Mouse (Mus musculus): Measurements from ENCODE around the gene Fam184a. TPM values are rescaled to one million over a fixed set of nuclear protein-coding genes. Genes with fewer than 3 reads are reported as not detected.

The Fam184a gene
- polyA plus RNA-seq, 1 experiment from 2014 or later, result 12.0 TPM

DNA sequence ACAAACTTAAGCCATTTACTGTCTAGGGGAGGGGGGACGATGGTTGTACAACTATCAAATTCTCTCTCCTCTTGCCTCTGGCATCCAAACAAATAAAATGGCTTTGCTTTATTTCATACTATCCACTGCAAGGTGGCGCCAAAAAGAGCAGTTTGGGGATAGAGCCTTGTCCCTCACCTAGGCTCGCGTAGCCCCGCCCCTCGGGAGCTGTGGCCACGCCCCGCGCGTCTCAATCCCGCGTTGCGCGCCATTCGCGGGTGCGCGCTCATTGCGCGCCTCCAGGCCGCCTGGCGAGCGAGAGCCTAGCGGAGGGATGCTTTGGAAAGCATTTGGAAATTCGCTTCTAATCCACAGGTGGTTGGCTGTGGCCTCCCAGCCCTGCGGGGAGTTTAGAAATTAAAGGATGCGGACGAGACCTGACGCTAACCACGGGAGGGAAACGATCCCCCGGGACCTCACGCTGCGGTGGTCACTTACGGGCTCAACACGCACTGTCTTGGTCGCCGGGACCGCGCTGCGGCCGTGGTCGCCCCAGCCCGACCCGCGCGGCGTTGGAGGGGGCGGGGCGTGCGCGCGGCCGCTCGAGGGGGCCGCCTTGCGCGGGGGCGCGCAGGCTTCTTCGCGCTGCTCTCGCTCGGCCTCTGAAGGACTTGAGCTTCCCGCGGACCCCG lies 121.5 kb downstream of the Fam184a start:
- peak; percentile 82 for ATAC-seq (ENCODE audit: low FRiP score, low read depth)
- H3K4me3 ChIP-seq, result peak overlapping the region; percentile 86
- no peaks in the 10 kb centered on the region for H3K9me3 ChIP-seq
- peak overlapping the region; percentile 58 for H3K9ac ChIP-seq
- H3K27me3 ChIP-seq, result no peaks in the 10 kb centered on the region
- WGBS, result under 1% methylated on average over 61 of the region's 67 CpGs
- peak overlapping the region; percentile 88 for H3K27ac ChIP-seq (replicated peaks)
- 0 out of 2 replicates have a peak, but pooled peaks cover 7% of the 10 kb centered on the region for H3K4me1 ChIP-seq (replicated peaks)
- no peaks in the 10 kb centered on the region for H3K36me3 ChIP-seq
- H3K4me2 ChIP-seq, result peak overlapping the region; percentile 56

DNA sequence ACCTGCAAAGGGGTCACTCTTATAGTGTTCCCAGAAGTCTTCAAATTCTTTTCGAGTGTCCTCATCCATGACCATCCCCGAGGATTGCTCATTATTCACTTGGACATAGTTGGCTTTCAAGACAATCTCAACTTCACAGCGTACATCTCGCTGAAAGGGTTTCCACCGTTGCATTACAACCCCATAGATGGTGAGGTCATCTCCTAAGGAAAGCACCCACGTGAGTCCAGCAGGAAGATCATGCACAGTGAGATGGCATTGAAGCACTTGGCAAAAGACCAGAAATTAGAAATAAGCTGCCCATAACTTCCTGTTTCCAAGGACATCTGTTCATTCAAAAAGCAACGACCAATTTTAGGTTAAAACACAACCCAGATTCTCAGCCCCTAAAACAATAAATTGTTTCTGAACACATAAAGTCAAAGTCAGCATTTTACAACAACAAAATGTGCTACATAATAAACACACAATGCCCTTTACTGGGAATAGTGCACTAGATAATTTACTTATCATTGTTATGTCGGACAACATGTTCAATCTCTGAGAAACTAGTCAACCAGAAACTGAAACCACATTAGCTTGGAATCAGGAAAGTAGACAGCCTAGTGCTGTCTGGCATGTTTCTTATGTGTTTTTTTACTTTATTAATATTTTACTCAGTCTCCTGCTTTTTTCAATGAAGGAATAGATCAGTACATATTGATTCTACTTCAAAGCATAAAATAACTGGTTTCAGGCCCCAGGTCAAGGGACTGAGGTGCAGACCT lies 134.9 kb downstream of the Fam184a start:
- WGBS, result 80% methylated on average over 8 of the region's 8 CpGs
- Histone ChIP-seq H3K9me3 (no peaks in the 10 kb centered on the region), H3K4me1 (replicated peaks) (no peaks in the 10 kb centered on the region; the same call in 1 of the 2 replicates), H3K36me3 (peaks cover 20% of the 10 kb centered on the region; the same call in 1 of the 2 replicates), H3K4me2 (no peak overlapping the region), H3K27me3 (no peaks in the 10 kb centered on the region), H3K9ac (no peak overlapping the region), H3K4me3 (no peak overlapping the region), H3K27ac (replicated peaks) (no peak overlapping the region)
- ATAC-seq (ENCODE audit: low FRiP score, low read depth), result no peak

DNA sequence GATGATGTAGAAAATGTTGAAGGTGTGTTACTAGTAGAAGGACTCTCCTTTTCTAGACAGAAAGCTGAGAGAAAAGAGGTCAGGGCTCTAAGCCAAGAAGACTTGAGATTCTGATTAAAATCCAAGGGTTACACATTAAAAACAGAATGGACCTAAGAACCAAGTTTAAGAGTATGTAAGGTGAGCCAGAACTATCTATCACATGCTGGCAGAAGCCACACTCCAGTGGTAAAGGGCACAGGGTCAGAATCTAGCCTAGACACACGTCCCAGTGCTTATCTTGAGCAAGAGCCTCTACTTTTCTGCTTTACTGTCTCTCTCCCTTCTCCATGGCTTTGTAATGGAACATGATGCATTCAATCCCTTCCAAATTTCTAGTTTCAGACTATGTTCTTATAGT lies 137.0 kb downstream of the Fam184a start:
- Histone ChIP-seq H3K27ac (replicated peaks) (no peak overlapping the region), H3K9ac (no peak overlapping the region), H3K9me3 (no peaks in the 10 kb centered on the region), H3K4me3 (no peak overlapping the region), H3K4me2 (no peak overlapping the region), H3K36me3 (peaks cover 31% of the 10 kb centered on the region), H3K27me3 (no peaks in the 10 kb centered on the region), H3K4me1 (replicated peaks) (no peaks in the 10 kb centered on the region; the same call in 1 of the 2 replicates)
- no peak for ATAC-seq (ENCODE audit: low FRiP score, low read depth)
- WGBS, result 82% methylated on average over 1 of the region's 1 CpGs

DNA sequence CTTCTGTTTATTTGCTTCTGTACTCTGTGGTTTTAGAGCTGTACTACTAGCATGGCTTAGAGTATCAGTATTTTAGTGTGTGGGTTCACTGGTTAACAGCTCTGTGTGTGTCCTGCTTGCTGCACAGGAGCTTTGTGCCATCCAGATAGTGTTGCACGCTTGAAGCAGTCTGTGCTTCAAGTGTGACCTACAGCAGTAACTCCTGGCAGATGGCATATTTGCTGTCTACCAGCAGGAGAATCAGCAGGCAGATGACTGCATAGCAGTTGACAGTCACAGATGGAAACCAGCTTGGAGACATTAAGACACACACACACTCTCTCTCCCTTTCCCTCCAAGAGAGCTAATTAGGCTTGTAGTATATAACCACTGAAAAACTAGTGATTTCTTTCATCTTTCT lies 138.8 kb downstream of the Fam184a start:
- ATAC-seq (ENCODE audit: low FRiP score, low read depth), result peak; percentile 81

DNA sequence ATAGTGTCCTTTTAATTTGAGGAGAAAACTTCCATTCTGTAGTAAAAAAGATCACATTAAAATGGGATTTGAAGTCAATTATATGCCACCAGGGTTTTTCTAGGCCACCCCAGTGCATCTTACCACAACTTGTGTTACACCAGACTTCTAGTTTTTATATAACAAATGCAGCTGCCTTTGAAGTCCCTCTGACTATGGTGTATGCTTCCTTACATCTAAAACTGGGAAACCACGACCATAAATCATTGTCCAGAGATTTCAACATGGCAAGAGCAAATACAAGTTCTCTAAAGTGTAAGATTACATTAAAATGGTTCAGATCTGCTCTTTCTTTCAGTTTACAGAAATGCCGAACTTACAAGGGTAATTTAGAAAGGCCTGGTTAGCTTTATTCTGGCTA lies 142.6 kb downstream of the Fam184a start:
- no peak for ATAC-seq (ENCODE audit: low FRiP score, low read depth)
- H3K4me3 ChIP-seq, result no peak overlapping the region
- H3K9ac ChIP-seq, result no peak overlapping the region
- no peaks in the 10 kb centered on the region for H3K27me3 ChIP-seq
- peaks cover 44% of the 10 kb centered on the region for H3K36me3 ChIP-seq
- H3K9me3 ChIP-seq, result no peaks in the 10 kb centered on the region
- H3K4me2 ChIP-seq, result no peak overlapping the region
- H3K27ac ChIP-seq (replicated peaks), result no peak overlapping the region
- 87% methylated on average over 2 of the region's 2 CpGs for WGBS
- no peaks in the 10 kb centered on the region; the same call in 1 of the 2 replicates for H3K4me1 ChIP-seq (replicated peaks)

More for the DNA sequence above, 138.8 kb downstream of the Fam184a start:
- no peaks in the 10 kb centered on the region; the same call in 1 of the 2 replicates for H3K4me1 ChIP-seq (replicated peaks)
- peaks cover 36% of the 10 kb centered on the region for H3K36me3 ChIP-seq
- no peaks in the 10 kb centered on the region for H3K27me3 ChIP-seq
- H3K4me3 ChIP-seq, result no peak overlapping the region
- H3K9ac ChIP-seq, result no peak overlapping the region
- H3K27ac ChIP-seq (replicated peaks), result no peak overlapping the region
- 49% methylated on average over 1 of the region's 1 CpGs for WGBS
- no peak overlapping the region for H3K4me2 ChIP-seq
- no peaks in the 10 kb centered on the region for H3K9me3 ChIP-seq

DNA sequence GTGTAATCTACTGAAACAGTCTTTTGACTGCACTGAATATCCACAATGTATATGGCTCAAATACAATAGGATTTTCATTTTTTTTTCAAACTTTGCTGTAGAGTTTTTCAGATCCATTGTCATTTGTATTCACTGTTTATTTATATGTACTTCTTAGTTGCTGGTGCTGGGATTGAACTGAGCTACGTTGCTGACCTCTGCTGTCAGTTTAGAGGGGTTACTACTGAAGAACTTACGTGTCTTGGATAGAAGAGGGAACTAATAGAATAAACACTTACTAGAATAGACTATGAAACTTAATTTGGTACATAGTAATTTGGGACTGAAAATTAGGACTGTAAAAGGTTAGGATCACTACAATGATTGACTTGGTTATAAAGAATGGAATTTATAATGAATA lies 145.6 kb downstream of the Fam184a start:
- 66% methylated on average over 2 of the region's 2 CpGs for WGBS
- no peak overlapping the region for H3K27ac ChIP-seq (replicated peaks)
- no peaks in the 10 kb centered on the region for H3K27me3 ChIP-seq
- H3K4me1 ChIP-seq (replicated peaks), result peaks cover 4% of the 10 kb centered on the region
- H3K9ac ChIP-seq, result no peak overlapping the region
- H3K4me2 ChIP-seq, result no peak overlapping the region
- no peak overlapping the region for H3K4me3 ChIP-seq
- H3K9me3 ChIP-seq, result no peaks in the 10 kb centered on the region
- H3K36me3 ChIP-seq, result peaks cover 39% of the 10 kb centered on the region
- no peak for ATAC-seq (ENCODE audit: low FRiP score, low read depth)

DNA sequence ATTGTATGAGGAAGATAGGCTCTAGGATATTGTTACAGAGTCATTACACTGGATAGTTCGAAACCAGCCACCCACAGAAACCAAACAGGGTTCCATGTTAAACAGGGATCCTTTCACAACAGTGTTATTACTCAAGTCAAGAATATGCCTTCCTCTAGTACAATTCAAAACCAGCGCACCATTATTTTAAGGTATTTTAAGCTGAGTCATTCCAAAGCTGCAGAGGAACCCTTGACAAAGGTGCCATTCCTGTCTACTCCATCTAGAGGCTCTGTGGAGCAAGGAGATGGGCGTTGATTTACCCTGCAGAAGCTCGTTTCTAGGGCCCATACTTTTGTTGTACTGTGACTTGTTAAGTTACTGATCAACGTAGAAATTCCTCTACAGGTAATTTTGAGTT lies 152.1 kb downstream of the Fam184a start:
- Histone ChIP-seq H3K27me3 (no peaks in the 10 kb centered on the region), H3K9me3 (no peaks in the 10 kb centered on the region), H3K4me1 (replicated peaks) (peaks cover 35% of the 10 kb centered on the region), H3K36me3 (peaks cover 8% of the 10 kb centered on the region; the same call in 1 of the 2 replicates), H3K4me2 (peak overlapping the region; percentile 44), H3K9ac (no peak overlapping the region), H3K27ac (replicated peaks) (no peak overlapping the region), H3K4me3 (peak overlapping the region; percentile 17; the same call in 1 of the 2 replicates)
- ATAC-seq (ENCODE audit: low FRiP score, low read depth), result no peak
- WGBS, result 59% methylated on average over 5 of the region's 5 CpGs

DNA sequence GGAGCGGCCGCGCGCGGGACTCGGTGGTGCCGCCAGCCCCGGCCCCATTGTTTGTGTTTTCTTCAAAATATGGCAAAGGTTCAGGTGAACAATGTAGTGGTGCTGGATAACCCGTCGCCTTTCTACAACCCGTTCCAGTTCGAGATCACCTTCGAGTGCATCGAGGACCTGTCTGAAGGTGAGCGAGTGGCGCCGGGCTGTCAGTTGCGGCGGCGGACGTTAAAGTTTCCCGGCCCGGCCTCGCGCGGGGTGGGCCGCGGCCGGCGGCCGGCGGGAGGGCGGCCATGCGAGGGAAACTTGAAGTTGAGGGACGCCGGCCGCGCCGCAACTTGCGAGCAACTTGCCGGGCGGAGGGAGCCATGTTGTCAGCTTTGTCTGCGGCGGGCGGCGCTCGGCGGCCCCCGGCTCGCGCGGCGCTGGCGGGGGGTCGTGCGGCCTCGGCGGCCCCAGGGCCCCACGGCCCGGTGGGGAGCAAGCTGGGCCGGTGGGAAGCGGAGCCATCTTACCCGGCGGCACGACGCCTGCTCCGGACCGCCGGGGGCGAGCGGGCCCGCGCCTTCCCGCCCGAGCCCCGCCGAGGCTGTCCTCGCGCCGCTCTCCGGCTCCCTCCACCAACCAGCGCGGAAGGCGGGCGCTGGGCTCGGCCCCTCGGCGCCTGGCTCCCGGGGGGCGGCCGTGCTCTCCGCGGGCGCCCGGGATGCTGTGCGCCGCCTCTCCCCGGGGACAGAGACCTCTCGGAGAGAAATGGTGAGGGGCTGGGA lies 153.6 kb downstream of the Fam184a start:
- H3K4me3 ChIP-seq, result peak overlapping the region; percentile 87
- peak overlapping the region; percentile 64 for H3K4me2 ChIP-seq
- no peaks in the 10 kb centered on the region for H3K9me3 ChIP-seq
- WGBS, result under 1% methylated on average over 84 of the region's 99 CpGs
- peak overlapping the region; percentile 84 for H3K9ac ChIP-seq
- ATAC-seq (ENCODE audit: low FRiP score, low read depth), result peak; percentile 4
- H3K36me3 ChIP-seq, result no peaks in the 10 kb centered on the region
- H3K27ac ChIP-seq (replicated peaks), result peak overlapping the region; percentile 97
- peaks cover 35% of the 10 kb centered on the region for H3K4me1 ChIP-seq (replicated peaks)
- H3K27me3 ChIP-seq, result no peaks in the 10 kb centered on the region

DNA sequence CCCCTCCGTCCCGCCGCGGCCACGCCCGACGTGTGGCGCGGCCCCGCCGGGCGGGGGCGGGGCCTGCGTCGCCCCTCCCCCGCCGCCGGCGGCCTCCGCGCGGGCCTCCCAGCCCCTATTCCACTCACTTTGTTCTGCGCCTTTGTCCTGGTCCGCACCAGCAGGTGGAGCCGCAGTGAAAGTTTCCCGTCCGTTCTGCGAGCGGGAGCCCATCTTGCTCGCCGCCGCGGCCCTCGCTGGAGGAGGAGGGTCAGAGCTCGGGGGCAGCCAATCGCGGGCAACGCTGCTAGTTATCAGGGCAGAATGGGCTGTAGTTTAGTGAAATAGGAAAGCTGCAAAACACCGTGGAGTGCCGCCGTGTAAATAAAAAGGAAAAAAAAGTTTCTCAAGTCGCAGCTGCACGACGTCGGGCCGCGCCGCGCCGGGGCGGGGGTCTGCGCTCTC lies 154.2 kb downstream of the Fam184a start, which contains the start of gene Asf1a:
TSS of gene Asf1a (plus strand) at position 81 of the 444 bp plus-strand sequence.
- ATAC-seq (ENCODE audit: low FRiP score, low read depth), result peak; percentile 98
- Histone ChIP-seq H3K36me3 (no peaks in the 10 kb centered on the region), H3K27ac (replicated peaks) (peak within 1 kb of the TSS; percentile 97), H3K9ac (peak within 1 kb of the TSS; percentile 84), H3K27me3 (no peaks in the 10 kb centered on the region), H3K4me2 (peak within 1 kb of the TSS; percentile 64), H3K4me3 (peak within 1 kb of the TSS; percentile 87), H3K9me3 (no peaks in the 10 kb centered on the region), H3K4me1 (replicated peaks) (peaks cover 35% of the 10 kb centered on the region)
- under 1% methylated on average over 52 of the region's 52 CpGs for WGBS

DNA sequence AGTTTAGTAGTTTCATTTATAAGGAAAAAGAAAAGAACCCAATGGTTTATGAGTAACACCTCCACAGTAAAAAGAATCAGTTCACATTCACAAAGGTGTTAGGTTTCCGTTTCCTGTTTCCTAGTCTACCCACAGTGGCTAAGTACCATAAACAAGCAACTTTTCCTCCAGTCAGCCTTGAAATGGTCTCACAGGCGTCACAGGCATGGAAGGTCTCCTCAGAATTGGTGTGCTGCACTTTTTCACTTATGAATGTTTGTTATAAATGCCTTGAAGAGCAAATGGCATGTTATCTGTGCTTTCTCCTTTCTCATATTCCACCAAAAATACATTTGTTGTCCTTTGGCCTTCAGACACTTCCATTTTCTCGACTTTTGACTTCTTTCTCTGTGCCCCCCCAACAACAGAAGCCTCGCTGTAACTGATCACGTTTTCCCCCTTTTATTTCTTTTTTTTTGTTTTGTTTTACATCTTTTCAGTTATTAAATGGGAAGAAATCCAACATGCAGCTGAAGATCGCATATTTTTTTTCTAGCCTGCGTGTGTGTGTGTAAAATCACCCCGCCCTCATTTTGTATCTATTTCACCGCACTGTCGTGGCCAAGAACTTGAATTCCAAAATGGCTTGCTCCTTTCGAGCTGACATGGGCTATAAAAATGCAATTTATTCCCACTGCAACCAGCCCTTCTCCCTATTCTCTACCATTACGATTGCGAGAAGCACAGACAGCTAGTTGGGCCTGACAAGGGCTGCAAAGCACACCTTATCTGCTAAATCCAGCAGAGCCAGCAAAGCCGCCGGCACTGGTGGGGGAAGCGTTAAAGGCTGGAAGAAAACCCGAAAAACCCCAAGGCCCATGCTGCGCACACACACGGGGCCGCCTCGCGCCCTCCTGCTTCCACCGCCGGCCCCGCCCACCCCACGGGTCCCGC lies 154.9 kb downstream of the Fam184a start:
- Histone ChIP-seq H3K27me3 (no peaks in the 10 kb centered on the region), H3K9me3 (no peaks in the 10 kb centered on the region), H3K4me1 (replicated peaks) (peaks cover 35% of the 10 kb centered on the region), H3K36me3 (no peaks in the 10 kb centered on the region), H3K4me2 (peak overlapping the region; percentile 64), H3K9ac (peak overlapping the region; percentile 74), H3K4me3 (peak overlapping the region; percentile 87), H3K27ac (replicated peaks) (peak overlapping the region; percentile 97)
- 7% methylated on average over 25 of the region's 27 CpGs for WGBS
- peak; percentile 95 for ATAC-seq (ENCODE audit: low FRiP score, low read depth)

DNA sequence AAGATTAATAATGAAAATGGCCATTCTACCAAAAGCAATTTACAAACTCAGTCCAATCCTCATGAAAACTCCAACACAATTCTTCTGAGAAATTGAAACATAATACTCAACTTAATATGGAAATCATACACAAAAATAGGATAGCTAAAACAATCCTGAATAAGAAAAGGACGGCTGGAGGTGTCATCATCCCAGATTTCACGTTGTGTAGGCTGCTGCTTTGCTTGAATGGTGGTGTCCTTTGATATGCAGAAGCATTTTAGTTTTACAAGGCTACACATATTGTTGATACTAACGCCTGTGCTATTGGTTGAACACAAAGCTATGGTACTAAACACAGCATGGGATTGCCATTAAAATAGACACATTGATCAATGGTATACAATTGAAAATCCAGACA lies 165.1 kb downstream of the Fam184a start:
- no peak for ATAC-seq (ENCODE audit: low FRiP score, low read depth)
- Histone ChIP-seq H3K4me2 (no peak overlapping the region), H3K4me1 (replicated peaks) (peaks cover 1% of the 10 kb centered on the region; the same call in 1 of the 2 replicates), H3K9me3 (no peaks in the 10 kb centered on the region), H3K36me3 (no peaks in the 10 kb centered on the region), H3K27ac (replicated peaks) (no peak overlapping the region), H3K9ac (no peak overlapping the region), H3K27me3 (no peaks in the 10 kb centered on the region), H3K4me3 (no peak overlapping the region)
- WGBS, result 43% methylated on average over 3 of the region's 3 CpGs
